Mouse (Mus musculus): Measurements from ENCODE around the gene Lyrm4. TPM values are rescaled to one million over a fixed set of nuclear protein-coding genes. Genes with fewer than 3 reads are reported as not detected.

The Lyrm4 gene
- polyA plus RNA-seq, 1 experiment from 2014 or later: 27.4 TPM

DNA sequence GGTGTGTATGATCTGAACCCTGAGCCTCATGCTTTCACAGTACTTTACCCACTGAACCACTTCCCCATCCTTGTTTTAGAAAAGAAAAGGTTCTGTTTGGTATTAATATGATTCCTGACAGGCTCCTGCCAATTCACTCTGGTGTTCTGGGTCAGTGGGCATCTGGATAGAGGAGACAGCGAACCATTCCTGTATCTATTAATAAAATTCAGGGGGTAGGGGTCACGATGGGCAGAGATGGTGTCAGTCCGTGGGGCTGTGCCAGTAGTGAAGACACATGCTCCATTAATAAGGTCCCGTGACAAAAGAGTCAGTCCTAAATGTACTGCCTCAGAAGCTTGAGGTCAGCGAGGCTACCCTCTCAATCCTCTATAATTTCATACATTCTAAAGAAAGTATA lies 4.1 kb downstream of the Lyrm4 start:
- Histone ChIP-seq H3K4me1 (replicated peaks; ENCODE audit: control insufficient read depth, insufficient read depth, low read length) (no peaks in the 10 kb centered on the region), H3K9ac (ENCODE audit: low read length) (no peak overlapping the region), H3K9me3 (ENCODE audit: control insufficient read depth, low read length) (no peaks in the 10 kb centered on the region), H3K27ac (ENCODE audit: low read depth) (no peak overlapping the region), H3K36me3 (ENCODE audit: control insufficient read depth, insufficient read depth, low read length) (no peaks in the 10 kb centered on the region), H3K4me3 (ENCODE audit: low read depth, low read length) (no peak overlapping the region), H3K27me3 (replicated peaks; ENCODE audit: control insufficient read depth, insufficient read depth, low read length) (no peaks in the 10 kb centered on the region), H3K4me2 (ENCODE audit: low read length) (no peak overlapping the region)
- no peak for DNase-seq (ENCODE audit: low spot score)
- no peak for ATAC-seq (replicated peaks; ENCODE audit: low FRiP score, low TSS enrichment, low read depth)
- WGBS: 83% methylated on average over 5 of the region's 5 CpGs

DNA sequence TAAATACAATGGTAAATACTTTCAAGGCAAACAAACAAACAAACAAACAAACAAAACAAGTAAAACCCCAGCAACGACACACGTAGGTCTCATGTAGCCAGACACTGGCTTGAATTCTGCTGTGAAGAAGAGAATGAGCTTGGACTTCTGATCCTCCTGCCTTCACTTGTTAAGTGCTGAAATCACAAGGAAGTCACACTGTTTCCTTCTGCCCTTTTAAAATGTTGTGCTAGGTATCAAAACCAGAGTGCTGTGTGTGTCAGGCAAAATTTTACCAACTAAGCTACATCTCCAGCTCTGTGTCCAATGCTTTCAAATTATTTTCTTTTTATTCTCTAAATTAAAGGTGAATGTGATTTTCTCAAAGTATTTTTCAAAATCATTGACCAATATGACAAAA lies 6.0 kb downstream of the Lyrm4 start:
- DNase-seq (ENCODE audit: low spot score) (no peak), ATAC-seq (replicated peaks; ENCODE audit: low FRiP score, low TSS enrichment, low read depth) (no peak)
- WGBS: 93% methylated on average over 2 of the region's 2 CpGs
- Histone ChIP-seq H3K9me3 (ENCODE audit: control insufficient read depth, low read length) (no peaks in the 10 kb centered on the region), H3K4me3 (ENCODE audit: low read depth, low read length) (no peak overlapping the region), H3K4me1 (replicated peaks; ENCODE audit: control insufficient read depth, insufficient read depth, low read length) (no peaks in the 10 kb centered on the region; the same call in 1 of the 2 replicates), H3K27ac (ENCODE audit: low read depth) (no peak overlapping the region), H3K9ac (ENCODE audit: low read length) (no peak overlapping the region), H3K36me3 (ENCODE audit: control insufficient read depth, insufficient read depth, low read length) (no peaks in the 10 kb centered on the region), H3K4me2 (ENCODE audit: low read length) (no peak overlapping the region), H3K27me3 (replicated peaks; ENCODE audit: control insufficient read depth, insufficient read depth, low read length) (no peaks in the 10 kb centered on the region)

DNA sequence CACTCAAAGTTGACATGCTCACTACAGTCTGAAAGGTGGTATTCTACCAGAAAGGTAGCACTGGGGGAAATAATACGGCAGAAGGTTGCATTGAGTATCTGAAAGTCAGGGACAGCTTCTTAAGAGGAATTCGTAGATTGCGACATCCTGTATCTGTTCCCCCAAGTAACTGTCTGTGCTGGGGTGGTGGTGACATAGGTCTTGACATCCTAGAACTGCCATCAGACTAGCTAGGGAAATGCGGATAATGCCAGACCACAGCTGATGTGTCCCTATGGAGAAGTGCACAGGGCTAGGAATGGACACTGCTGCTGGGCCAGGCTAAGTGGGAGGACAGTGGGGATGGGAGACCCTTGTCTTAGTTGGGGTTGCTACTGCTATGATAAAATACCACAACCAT lies 8.8 kb downstream of the Lyrm4 start:
- Histone ChIP-seq H3K36me3 (ENCODE audit: control insufficient read depth, insufficient read depth, low read length) (no peaks in the 10 kb centered on the region), H3K9ac (ENCODE audit: low read length) (no peak overlapping the region), H3K4me2 (ENCODE audit: low read length) (no peak overlapping the region), H3K4me1 (replicated peaks; ENCODE audit: control insufficient read depth, insufficient read depth, low read length) (no peaks in the 10 kb centered on the region; the same call in 1 of the 2 replicates), H3K27ac (ENCODE audit: low read depth) (no peak overlapping the region), H3K27me3 (replicated peaks; ENCODE audit: control insufficient read depth, insufficient read depth, low read length) (no peaks in the 10 kb centered on the region), H3K4me3 (ENCODE audit: low read depth, low read length) (no peak overlapping the region), H3K9me3 (ENCODE audit: control insufficient read depth, low read length) (no peaks in the 10 kb centered on the region)
- ATAC-seq (replicated peaks; ENCODE audit: low FRiP score, low TSS enrichment, low read depth) (no peak), DNase-seq (ENCODE audit: low spot score) (no peak)
- WGBS: 96% methylated on average over 4 of the region's 4 CpGs

DNA sequence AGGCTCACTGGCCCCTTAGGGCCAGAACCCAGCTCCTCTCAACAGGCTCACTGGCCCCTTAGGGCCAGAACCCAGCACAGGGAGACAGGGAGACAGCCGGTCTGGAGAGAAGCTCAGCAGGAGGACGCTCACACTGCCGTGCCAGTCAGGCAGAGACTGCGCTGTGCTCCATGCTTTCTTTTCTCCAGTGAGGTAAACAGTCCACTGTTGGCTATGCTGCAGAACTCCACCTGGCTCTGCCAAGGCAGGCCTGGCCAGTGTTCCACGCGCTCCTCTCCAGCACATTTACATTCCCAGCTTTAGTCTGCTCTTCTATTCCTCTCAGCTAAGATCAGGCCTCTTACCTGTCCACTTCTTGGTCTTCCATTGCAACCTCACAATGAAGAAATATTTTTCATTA lies 11.7 kb downstream of the Lyrm4 start:
- DNase-seq (ENCODE audit: low spot score) (no peak), ATAC-seq (replicated peaks; ENCODE audit: low FRiP score, low TSS enrichment, low read depth) (no peak)
- H3K36me3 ChIP-seq (ENCODE audit: control insufficient read depth, insufficient read depth, low read length): no peaks in the 10 kb centered on the region
- H3K4me1 ChIP-seq (replicated peaks; ENCODE audit: control insufficient read depth, insufficient read depth, low read length): no peaks in the 10 kb centered on the region; the same call in 1 of the 2 replicates
- no peak overlapping the region for H3K4me2 ChIP-seq (ENCODE audit: low read length)
- WGBS: 55% methylated on average over 6 of the region's 6 CpGs
- H3K9ac ChIP-seq (ENCODE audit: low read length): no peak overlapping the region
- H3K9me3 ChIP-seq (ENCODE audit: control insufficient read depth, low read length): no peaks in the 10 kb centered on the region
- H3K4me3 ChIP-seq (ENCODE audit: low read depth, low read length): no peak overlapping the region
- no peaks in the 10 kb centered on the region for H3K27me3 ChIP-seq (replicated peaks; ENCODE audit: control insufficient read depth, insufficient read depth, low read length)
- H3K27ac ChIP-seq (ENCODE audit: low read depth): no peak overlapping the region

DNA sequence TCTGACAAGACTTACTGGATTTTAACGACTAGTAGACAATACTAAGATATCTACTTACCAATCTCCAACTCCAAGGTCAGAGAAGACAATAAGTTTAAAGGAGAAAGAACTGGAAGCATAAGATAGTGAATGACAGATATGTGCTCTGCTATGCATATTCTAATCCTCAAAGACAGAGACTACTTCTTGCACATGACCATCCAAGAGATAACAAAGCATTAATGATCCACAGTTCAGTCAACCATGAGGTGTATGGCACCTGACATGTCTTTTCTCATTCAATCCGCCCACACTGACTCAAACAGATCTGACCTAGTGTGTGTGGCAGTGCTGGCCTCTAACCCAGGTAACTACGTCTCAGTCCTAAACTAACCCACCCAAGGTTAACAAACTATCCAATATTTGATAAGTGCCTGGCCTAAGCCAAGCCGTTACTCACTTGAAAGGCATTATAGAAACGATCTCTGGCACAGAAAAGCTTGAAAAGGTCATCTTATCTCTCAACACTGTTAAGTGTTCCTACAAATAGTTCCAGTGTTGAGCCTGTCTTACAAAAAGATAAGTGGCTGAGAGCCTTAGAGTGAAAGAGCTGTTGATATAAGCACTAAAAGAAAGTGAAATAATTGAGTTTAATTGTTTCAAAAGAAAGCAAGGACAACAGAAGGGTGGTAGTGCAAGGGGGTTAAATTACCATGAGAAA lies 20.5 kb downstream of the Lyrm4 start:
- Histone ChIP-seq H3K9ac (ENCODE audit: low read length) (no peak overlapping the region), H3K4me2 (ENCODE audit: low read length) (no peak overlapping the region), H3K27me3 (replicated peaks; ENCODE audit: control insufficient read depth, insufficient read depth, low read length) (no peaks in the 10 kb centered on the region), H3K36me3 (ENCODE audit: control insufficient read depth, insufficient read depth, low read length) (no peaks in the 10 kb centered on the region), H3K4me1 (replicated peaks; ENCODE audit: control insufficient read depth, insufficient read depth, low read length) (no peaks in the 10 kb centered on the region), H3K4me3 (ENCODE audit: low read depth, low read length) (no peak overlapping the region), H3K27ac (ENCODE audit: low read depth) (no peak overlapping the region), H3K9me3 (ENCODE audit: control insufficient read depth, low read length) (no peaks in the 10 kb centered on the region)
- no peak for ATAC-seq (replicated peaks; ENCODE audit: low FRiP score, low TSS enrichment, low read depth)
- 57% methylated on average over 5 of the region's 5 CpGs for WGBS
- DNase-seq (ENCODE audit: low spot score): no peak

DNA sequence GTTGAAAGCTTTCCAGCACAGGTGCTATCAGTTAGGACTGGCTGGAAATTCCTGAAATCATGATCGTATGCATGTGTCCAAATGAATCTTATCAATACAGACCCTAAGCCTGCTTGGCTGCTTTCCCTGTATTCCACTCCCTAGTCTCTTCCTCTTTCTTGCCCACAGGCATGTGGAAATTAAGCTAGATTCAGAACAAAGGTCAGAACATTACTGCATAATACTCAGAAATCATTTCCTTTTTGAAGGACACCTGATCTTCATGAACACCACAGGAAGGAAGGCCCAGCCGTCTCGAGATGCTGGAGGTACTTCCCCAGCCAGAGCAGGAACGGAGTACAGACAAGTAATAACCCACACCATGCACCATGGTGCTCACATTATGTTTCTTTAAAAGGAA lies 29.2 kb downstream of the Lyrm4 start:
- no peak overlapping the region for H3K9ac ChIP-seq (ENCODE audit: low read length)
- 75% methylated on average over 4 of the region's 4 CpGs for WGBS
- no peak for ATAC-seq (replicated peaks; ENCODE audit: low FRiP score, low TSS enrichment, low read depth)

DNA sequence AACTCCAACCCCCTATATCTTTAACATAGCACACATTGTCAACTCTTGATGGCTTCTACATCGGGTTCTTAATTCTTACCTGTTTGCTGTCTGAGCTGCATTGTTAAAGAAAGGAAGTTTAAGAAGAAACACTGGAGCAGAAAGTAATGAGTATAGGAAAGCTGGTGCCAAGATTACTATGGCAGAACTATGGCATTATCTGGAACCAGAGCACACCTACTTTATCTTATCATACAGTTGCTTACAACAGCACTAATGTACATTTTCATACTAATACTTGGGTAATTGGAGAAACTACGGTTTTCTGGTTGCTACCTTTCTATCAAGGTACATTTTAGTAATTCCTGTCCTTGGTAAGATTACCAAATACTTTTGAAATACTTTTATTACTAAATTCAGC lies 29.9 kb downstream of the Lyrm4 start:
- no peaks in the 10 kb centered on the region for H3K9me3 ChIP-seq (ENCODE audit: control insufficient read depth, low read length)
- H3K27me3 ChIP-seq (replicated peaks; ENCODE audit: control insufficient read depth, insufficient read depth, low read length): no peaks in the 10 kb centered on the region
- no peak overlapping the region for H3K4me2 ChIP-seq (ENCODE audit: low read length)
- no peak overlapping the region for H3K4me3 ChIP-seq (ENCODE audit: low read depth, low read length)
- WGBS: 94% methylated on average over 2 of the region's 2 CpGs
- H3K27ac ChIP-seq (ENCODE audit: low read depth): no peak overlapping the region
- H3K36me3 ChIP-seq (ENCODE audit: control insufficient read depth, insufficient read depth, low read length): peaks cover 3% of the 10 kb centered on the region; the same call in 1 of the 2 replicates
- H3K4me1 ChIP-seq (replicated peaks; ENCODE audit: control insufficient read depth, insufficient read depth, low read length): no peaks in the 10 kb centered on the region
- H3K9ac ChIP-seq (ENCODE audit: low read length): no peak overlapping the region
- no peak for ATAC-seq (replicated peaks; ENCODE audit: low FRiP score, low TSS enrichment, low read depth)
- DNase-seq (ENCODE audit: low spot score): no peak

More for the DNA sequence above, 29.2 kb downstream of the Lyrm4 start:
- DNase-seq (ENCODE audit: low spot score): no peak
- no peak overlapping the region for H3K4me2 ChIP-seq (ENCODE audit: low read length)
- H3K4me1 ChIP-seq (replicated peaks; ENCODE audit: control insufficient read depth, insufficient read depth, low read length): no peaks in the 10 kb centered on the region
- H3K9me3 ChIP-seq (ENCODE audit: control insufficient read depth, low read length): no peaks in the 10 kb centered on the region
- H3K4me3 ChIP-seq (ENCODE audit: low read depth, low read length): no peak overlapping the region
- no peak overlapping the region for H3K27ac ChIP-seq (ENCODE audit: low read depth)
- H3K36me3 ChIP-seq (ENCODE audit: control insufficient read depth, insufficient read depth, low read length): 0 out of 2 replicates have a peak, but pooled peaks cover 3% of the 10 kb centered on the region
- no peaks in the 10 kb centered on the region for H3K27me3 ChIP-seq (replicated peaks; ENCODE audit: control insufficient read depth, insufficient read depth, low read length)

DNA sequence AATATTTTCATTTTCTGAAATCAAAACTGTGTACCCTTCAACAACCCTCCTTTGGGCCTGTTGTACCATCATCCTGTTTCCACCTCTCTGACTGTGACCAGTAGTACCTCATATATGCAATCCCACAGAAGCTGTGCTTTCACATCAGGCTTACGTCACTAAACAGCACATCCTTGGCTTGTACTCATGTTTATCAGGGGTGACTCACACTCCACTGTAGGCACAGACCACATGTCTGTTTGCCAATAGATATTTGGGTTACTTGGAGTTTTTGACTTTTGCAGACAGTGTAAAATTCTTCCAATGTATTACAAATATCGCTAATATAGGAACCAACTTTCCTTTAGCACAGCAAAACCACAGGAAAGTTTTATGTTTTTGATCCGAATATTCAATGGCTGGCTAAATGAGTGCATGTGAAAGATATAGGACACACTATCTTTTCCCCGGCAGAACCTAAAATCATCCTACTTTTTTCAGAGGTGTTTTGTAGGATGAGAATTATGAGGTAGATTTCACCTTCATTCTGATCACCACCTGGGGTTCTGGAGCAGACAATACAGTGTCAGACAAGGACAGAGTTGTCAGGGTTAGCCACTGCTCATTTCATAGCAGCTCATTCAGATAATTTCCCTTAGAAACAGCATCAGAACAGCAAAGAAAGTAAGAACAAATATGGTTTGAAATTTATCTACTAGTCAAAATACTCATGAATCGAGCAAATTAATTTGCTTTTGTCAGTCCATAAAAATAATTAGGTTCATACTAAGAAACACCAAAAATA lies 30.5 kb downstream of the Lyrm4 start:
- H3K9ac ChIP-seq (ENCODE audit: low read length): no peak overlapping the region

More for the DNA sequence above, 30.5 kb downstream of the Lyrm4 start:
- H3K27ac ChIP-seq (ENCODE audit: low read depth): no peak overlapping the region
- no peaks in the 10 kb centered on the region for H3K9me3 ChIP-seq (ENCODE audit: control insufficient read depth, low read length)
- H3K4me3 ChIP-seq (ENCODE audit: low read depth, low read length): no peak overlapping the region
- peaks cover 6% of the 10 kb centered on the region; the same call in 1 of the 2 replicates for H3K36me3 ChIP-seq (ENCODE audit: control insufficient read depth, insufficient read depth, low read length)
- ATAC-seq (replicated peaks; ENCODE audit: low FRiP score, low TSS enrichment, low read depth): no peak
- no peak overlapping the region for H3K4me2 ChIP-seq (ENCODE audit: low read length)
- no peaks in the 10 kb centered on the region for H3K4me1 ChIP-seq (replicated peaks; ENCODE audit: control insufficient read depth, insufficient read depth, low read length)
- no peak for DNase-seq (ENCODE audit: low spot score)
- no peaks in the 10 kb centered on the region for H3K27me3 ChIP-seq (replicated peaks; ENCODE audit: control insufficient read depth, insufficient read depth, low read length)
- WGBS: 88% methylated on average over 5 of the region's 5 CpGs

Data from intestine, embryonic 14.5 days (tissue).